Mouse (Mus musculus): Measurements from ENCODE around the gene Clpsl2. TPM values are rescaled to one million over a fixed set of nuclear protein-coding genes. Genes with fewer than 3 reads are reported as not detected.
"Not testable (repeated sequence)": the region's sequence is repeated elsewhere in the genome, so short reads cannot be mapped to it uniquely, and the experiment has no call there.

The Clpsl2 gene
- polyA plus RNA-seq, 1 experiment from 2014 or later, result not detected

- Histone ChIP-seq H3K4me3 (no peak overlapping the region), H3K27me3 (replicated peaks) (peaks cover 44% of the 10 kb centered on the region), H3K9me3 (replicated peaks) (no peaks in the 10 kb centered on the region), H3K36me3 (no peaks in the 10 kb centered on the region), H3K4me1 (replicated peaks) (0 out of 2 replicates have a peak, but pooled peaks cover 5% of the 10 kb centered on the region), H3K4me2 (no peak overlapping the region), H3K9ac (no peak overlapping the region), H3K27ac (ENCODE audit: poor library complexity, severe bottlenecking) (no peak overlapping the region)
- no peak for ATAC-seq (ENCODE audit: insufficient number of reproducible peaks, low FRiP score)
- WGBS, result 10% methylated on average over 18 of the region's 18 CpGs
Measured at GRCm38 (mm10) chr17:28531946-28532345, 17.3 kb upstream of the Clpsl2 start.

- WGBS, result 84% methylated on average over 7 of the region's 7 CpGs
- Histone ChIP-seq H3K36me3 (no peaks in the 10 kb centered on the region), H3K27ac (ENCODE audit: poor library complexity, severe bottlenecking) (no peak overlapping the region), H3K9ac (no peak overlapping the region), H3K9me3 (replicated peaks) (no peaks in the 10 kb centered on the region), H3K27me3 (replicated peaks) (peaks cover 50% of the 10 kb centered on the region), H3K4me1 (replicated peaks) (0 out of 2 replicates have a peak, but pooled peaks cover 3% of the 10 kb centered on the region), H3K4me2 (no peak overlapping the region), H3K4me3 (no peak overlapping the region)
- ATAC-seq (ENCODE audit: insufficient number of reproducible peaks, low FRiP score), result no peak
Measured at GRCm38 (mm10) chr17:28532557-28532956, 16.7 kb upstream of the Clpsl2 start.

- 79% methylated on average over 13 of the region's 13 CpGs for WGBS
- Histone ChIP-seq H3K4me1 (replicated peaks) (no peaks in the 10 kb centered on the region), H3K4me3 (no peak overlapping the region), H3K9ac (no peak overlapping the region), H3K9me3 (replicated peaks) (peaks cover 4% of the 10 kb centered on the region; the same call in 1 of the 2 replicates), H3K27ac (ENCODE audit: poor library complexity, severe bottlenecking) (no peak overlapping the region), H3K36me3 (no peaks in the 10 kb centered on the region), H3K27me3 (replicated peaks) (peaks cover 54% of the 10 kb centered on the region), H3K4me2 (no peak overlapping the region)
- no peak for ATAC-seq (ENCODE audit: insufficient number of reproducible peaks, low FRiP score)
Measured at GRCm38 (mm10) chr17:28533327-28533726, 15.9 kb upstream of the Clpsl2 start.

- Histone ChIP-seq H3K4me2 (no peak overlapping the region), H3K9me3 (replicated peaks) (peaks cover 37% of the 10 kb centered on the region), H3K4me3 (no peak overlapping the region), H3K9ac (no peak overlapping the region), H3K4me1 (replicated peaks) (no peaks in the 10 kb centered on the region), H3K27me3 (replicated peaks) (peaks cover 24% of the 10 kb centered on the region), H3K27ac (ENCODE audit: poor library complexity, severe bottlenecking) (no peak overlapping the region), H3K36me3 (no peaks in the 10 kb centered on the region)
- WGBS, result 46% methylated on average over 12 of the region's 12 CpGs
- ATAC-seq (ENCODE audit: insufficient number of reproducible peaks, low FRiP score), result no peak
Measured at GRCm38 (mm10) chr17:28537881-28538280, 11.3 kb upstream of the Clpsl2 start.

- no peak overlapping the region for H3K27ac ChIP-seq (ENCODE audit: poor library complexity, severe bottlenecking)
- peaks cover 16% of the 10 kb centered on the region for H3K27me3 ChIP-seq (replicated peaks)
- no peak for ATAC-seq (ENCODE audit: insufficient number of reproducible peaks, low FRiP score)
- H3K36me3 ChIP-seq, result no peaks in the 10 kb centered on the region
- no peak overlapping the region for H3K4me3 ChIP-seq
- H3K9ac ChIP-seq, result no peak overlapping the region
- no peak overlapping the region for H3K4me2 ChIP-seq
- H3K4me1 ChIP-seq (replicated peaks), result no peaks in the 10 kb centered on the region
- H3K9me3 ChIP-seq (replicated peaks), result peaks cover 5% of the 10 kb centered on the region; the same call in 1 of the 2 replicates
- 79% methylated on average over 1 of the region's 1 CpGs for WGBS
Measured at GRCm38 (mm10) chr17:28546925-28547324, 2.3 kb upstream of the Clpsl2 start.

DNA sequence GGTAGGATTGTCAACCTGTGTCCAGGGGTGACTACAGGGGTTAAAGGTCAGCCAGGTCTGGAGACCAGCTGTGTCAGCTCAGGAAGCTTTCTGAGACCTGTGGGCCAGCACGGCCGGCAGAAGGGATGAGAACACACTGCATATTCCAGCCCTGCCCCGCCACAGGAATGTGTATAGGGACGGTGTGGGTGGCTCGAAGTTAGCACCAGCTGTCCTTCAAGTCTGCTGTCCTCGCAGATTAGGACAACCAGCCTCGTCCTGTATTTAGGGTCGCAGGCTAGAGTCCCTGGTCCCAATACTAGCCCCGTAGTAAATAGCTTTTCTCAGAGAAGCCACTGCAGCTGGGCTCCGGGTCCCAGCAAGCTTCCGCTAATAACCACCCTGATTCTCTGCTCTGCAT lies 661 bp upstream of the Clpsl2 start:
- 65% methylated on average over 11 of the region's 11 CpGs for WGBS

DNA sequence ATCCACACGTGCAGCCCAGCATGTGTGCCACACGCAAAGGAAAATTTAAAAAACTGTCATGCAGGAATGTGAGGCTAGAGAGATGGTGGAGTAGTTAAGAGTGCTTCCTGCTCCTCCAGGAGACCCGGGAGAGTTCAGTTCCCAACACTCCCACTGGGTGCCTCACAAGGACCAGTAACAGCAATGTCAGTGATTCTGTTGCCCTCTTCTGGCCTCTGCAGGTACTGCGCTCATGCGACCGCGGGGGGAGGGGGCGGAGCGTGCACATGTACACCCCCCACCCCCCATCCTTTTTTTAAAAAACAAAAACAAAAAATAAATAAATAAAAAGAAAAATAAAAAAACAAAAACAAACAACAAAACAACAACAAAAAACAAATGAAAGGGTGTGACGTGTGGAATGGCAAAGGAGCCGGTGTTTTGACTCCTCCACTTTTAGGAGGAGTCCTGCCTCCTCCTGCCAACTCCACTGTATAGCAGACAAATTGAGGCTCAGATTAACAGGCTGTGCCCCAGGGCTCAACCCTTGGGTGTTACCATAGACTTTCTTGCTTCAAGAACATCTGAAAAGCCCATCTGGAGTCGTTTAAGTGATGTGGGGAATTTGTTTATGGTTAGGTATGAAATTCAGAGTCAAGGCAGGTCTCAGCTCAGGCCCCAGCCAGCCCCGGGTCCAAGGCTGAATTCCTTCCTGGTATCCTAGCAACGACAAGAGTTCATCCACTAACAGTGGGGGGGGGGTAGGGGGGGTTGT lies 4.0 kb downstream of the Clpsl2 start:
- Histone ChIP-seq H3K4me2 (no peak overlapping the region), H3K36me3 (no peaks in the 10 kb centered on the region), H3K27ac (ENCODE audit: poor library complexity, severe bottlenecking) (no peak overlapping the region), H3K9me3 (replicated peaks) (no peaks in the 10 kb centered on the region), H3K27me3 (replicated peaks) (peaks cover 15% of the 10 kb centered on the region), H3K4me1 (replicated peaks) (peaks cover 3% of the 10 kb centered on the region; the same call in 1 of the 2 replicates), H3K9ac (no peak overlapping the region), H3K4me3 (no peak overlapping the region)
- no peak for ATAC-seq (ENCODE audit: insufficient number of reproducible peaks, low FRiP score)
- WGBS, result 9% methylated on average over 14 of the region's 14 CpGs

More for the DNA sequence above, 661 bp upstream of the Clpsl2 start:
- 0 out of 2 replicates have a peak, but pooled peaks cover 3% of the 10 kb centered on the region for H3K9me3 ChIP-seq (replicated peaks)
- no peak overlapping the region for H3K4me3 ChIP-seq
- H3K4me1 ChIP-seq (replicated peaks), result no peaks in the 10 kb centered on the region
- peaks cover 16% of the 10 kb centered on the region for H3K27me3 ChIP-seq (replicated peaks)
- no peak overlapping the region for H3K9ac ChIP-seq
- no peaks in the 10 kb centered on the region for H3K36me3 ChIP-seq
- no peak overlapping the region for H3K27ac ChIP-seq (ENCODE audit: poor library complexity, severe bottlenecking)
- H3K4me2 ChIP-seq, result no peak overlapping the region
- no peak for ATAC-seq (ENCODE audit: insufficient number of reproducible peaks, low FRiP score)

GRCm38 (mm10) chr17:28554021-28554420 lies 4.8 kb downstream of the Clpsl2 start:
- H3K9ac ChIP-seq; H3K27ac ChIP-seq (ENCODE audit: poor library complexity, severe bottlenecking); H3K4me1 ChIP-seq (replicated peaks); H3K4me3 ChIP-seq; H3K36me3 ChIP-seq; ATAC-seq (ENCODE audit: insufficient number of reproducible peaks, low FRiP score); H3K4me2 ChIP-seq; H3K27me3 ChIP-seq (replicated peaks); H3K9me3 ChIP-seq (replicated peaks): not testable (repeated sequence)
- WGBS, result 85% methylated on average over 4 of the region's 4 CpGs

- no peak overlapping the region for H3K27ac ChIP-seq (ENCODE audit: poor library complexity, severe bottlenecking)
- no peak overlapping the region for H3K4me2 ChIP-seq
- no peaks in the 10 kb centered on the region for H3K27me3 ChIP-seq (replicated peaks)
- H3K4me1 ChIP-seq (replicated peaks), result peaks cover 5% of the 10 kb centered on the region; the same call in 1 of the 2 replicates
- no peaks in the 10 kb centered on the region for H3K9me3 ChIP-seq (replicated peaks)
- no peak overlapping the region for H3K4me3 ChIP-seq
- 48% methylated on average over 6 of the region's 6 CpGs for WGBS
- no peak for ATAC-seq (ENCODE audit: insufficient number of reproducible peaks, low FRiP score)
- H3K9ac ChIP-seq, result no peak overlapping the region
- H3K36me3 ChIP-seq, result no peaks in the 10 kb centered on the region
Measured at GRCm38 (mm10) chr17:28556635-28557396, 7.6 kb downstream of the Clpsl2 start.

GRCm38 (mm10) chr17:28557772-28558171 lies 8.6 kb downstream of the Clpsl2 start:
- WGBS, result 67% methylated on average over 6 of the region's 6 CpGs
- Histone ChIP-seq H3K4me1 (replicated peaks) (peaks cover 5% of the 10 kb centered on the region; the same call in 1 of the 2 replicates), H3K9ac (no peak overlapping the region), H3K4me3 (no peak overlapping the region), H3K27me3 (replicated peaks) (no peaks in the 10 kb centered on the region), H3K27ac (ENCODE audit: poor library complexity, severe bottlenecking) (no peak overlapping the region), H3K9me3 (replicated peaks) (no peaks in the 10 kb centered on the region), H3K4me2 (no peak overlapping the region), H3K36me3 (no peaks in the 10 kb centered on the region)
- ATAC-seq (ENCODE audit: insufficient number of reproducible peaks, low FRiP score), result no peak

GRCm38 (mm10) chr17:28560598-28560997 lies 11.4 kb downstream of the Clpsl2 start, which contains the start of gene Clps:
Gene Clps, minus strand, starts transcription at chr17:28560766.
- ATAC-seq (ENCODE audit: insufficient number of reproducible peaks, low FRiP score), result no peak
- H3K9me3 ChIP-seq (replicated peaks), result no peaks in the 10 kb centered on the region
- no peak within 1 kb of the TSS for H3K9ac ChIP-seq
- 60% methylated on average over 4 of the region's 4 CpGs for WGBS
- peaks cover 5% of the 10 kb centered on the region; the same call in 1 of the 2 replicates for H3K4me1 ChIP-seq (replicated peaks)
- no peak within 1 kb of the TSS for H3K27ac ChIP-seq (ENCODE audit: poor library complexity, severe bottlenecking)
- H3K4me3 ChIP-seq, result no peak within 1 kb of the TSS
- H3K4me2 ChIP-seq, result no peak within 1 kb of the TSS
- H3K36me3 ChIP-seq, result no peaks in the 10 kb centered on the region
- no peaks in the 10 kb centered on the region for H3K27me3 ChIP-seq (replicated peaks)

Data from heart, embryonic 12.5 days (tissue).